Mouse (Mus musculus) CH12.LX (cell line): ENCODE results near the gene Ell.

ENCODE experiments used
- CTCF ChIP-seq, 2 experiments: IDR thresholded peaks in 1 of 2; conservative IDR thresholded peaks in 1 of 2; 2 replicates each; pipeline ENCODE4 v1.5.1; 2011 to 2012; ENCODE audit warnings: low read depth in 2 of 2, low read length in 2 of 2, improper control_type of control experiment in 1 of 2, inconsistent platforms in 1 of 2, mild to moderate bottlenecking in 1 of 2, moderate library complexity in 1 of 2
- POLR2A ChIP-seq: IDR thresholded peaks from 2 replicates; pipeline ENCODE4 v1.6.1; 2011; ENCODE audit warnings: low read depth, mild to moderate bottlenecking, improper control_type of control experiment, low read length

- TF ChIP-seq CTCF (conservative IDR thresholded peaks at IDR 0.05 in 1 of 2, IDR thresholded peaks at IDR 0.05 in 1 of 2; ENCODE audit: low read depth in 2 of 2, low read length in 2 of 2) = no peak
- TF ChIP-seq POLR2A = no peak
Measured at GRCm38 (mm10) chr8:70528182-70528797, 11.0 kb upstream of the Ell start.
